Mouse (Mus musculus): ENCODE measurements at regions not wholly inside any gene's neighbourhood (a gene's known extent, or its start where the extent isn't known, plus 50 kb on each side); places are given as distances from the start of the nearest gene placed in this dataset.

DNA sequence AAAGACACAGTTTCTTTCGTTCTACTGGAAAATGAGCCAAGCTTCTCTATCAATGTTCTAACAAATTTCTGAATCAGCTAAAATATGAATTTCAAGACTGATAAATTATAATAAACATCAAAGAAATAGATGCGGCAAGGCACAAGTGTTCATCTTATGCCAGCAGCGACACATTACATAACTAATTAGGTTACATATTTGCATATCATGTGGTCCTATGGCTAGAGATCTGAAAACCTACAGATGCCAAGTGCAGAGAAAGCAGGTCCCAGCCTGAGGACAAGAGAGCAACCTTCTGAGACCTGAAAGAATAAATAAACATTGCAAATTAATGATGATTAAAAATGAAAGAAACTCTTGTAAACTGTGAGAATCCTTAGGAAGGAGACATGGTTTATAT is 201.3 kb upstream of the Tent5a start:
- no peak for DNase-seq (ENCODE audit: low read depth in 2 of 2, low spot score in 2 of 2)

DNA sequence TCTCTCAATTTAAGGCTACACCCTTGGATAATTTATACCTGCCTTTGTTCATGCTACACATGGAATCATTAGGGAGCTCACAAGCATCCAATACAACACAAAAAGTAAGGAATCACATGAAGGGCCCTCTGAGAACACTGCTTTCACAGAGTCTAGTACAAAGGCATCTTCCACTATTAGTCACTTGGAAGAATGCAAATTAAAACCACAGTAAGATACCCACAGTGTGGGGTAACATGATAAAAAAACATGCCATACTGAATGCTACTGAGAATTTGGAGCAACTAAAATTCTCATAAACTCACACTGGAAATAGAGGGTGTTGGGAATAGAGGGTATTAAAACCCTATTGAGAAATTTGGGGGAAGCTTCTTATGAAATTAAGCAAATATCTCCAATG is 197.6 kb upstream of the Tent5a start:
- DNase-seq (ENCODE audit: low read depth in 2 of 2, low spot score in 2 of 2) = no peak

DNA sequence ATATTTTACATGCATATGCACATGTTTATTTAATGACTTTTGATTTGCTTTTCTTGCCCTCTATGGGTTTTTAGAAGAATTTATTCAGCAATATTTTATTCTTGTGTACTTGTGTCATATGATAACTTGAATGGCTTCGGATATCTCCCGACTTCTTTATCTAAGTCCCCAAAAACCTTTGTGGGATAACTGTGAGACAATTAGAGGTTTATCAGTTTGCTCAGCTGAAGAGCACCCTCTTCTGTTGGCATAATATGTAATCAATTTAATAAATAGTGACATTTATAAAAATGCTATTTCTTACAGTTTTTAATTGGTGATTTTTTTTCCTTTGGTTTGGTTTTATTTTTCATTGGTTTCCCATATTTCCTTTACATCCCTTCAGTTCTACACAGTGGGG is 194.2 kb upstream of the Tent5a start:
- DNase-seq (ENCODE audit: low read depth in 2 of 2, low spot score in 2 of 2) = no peak

DNA sequence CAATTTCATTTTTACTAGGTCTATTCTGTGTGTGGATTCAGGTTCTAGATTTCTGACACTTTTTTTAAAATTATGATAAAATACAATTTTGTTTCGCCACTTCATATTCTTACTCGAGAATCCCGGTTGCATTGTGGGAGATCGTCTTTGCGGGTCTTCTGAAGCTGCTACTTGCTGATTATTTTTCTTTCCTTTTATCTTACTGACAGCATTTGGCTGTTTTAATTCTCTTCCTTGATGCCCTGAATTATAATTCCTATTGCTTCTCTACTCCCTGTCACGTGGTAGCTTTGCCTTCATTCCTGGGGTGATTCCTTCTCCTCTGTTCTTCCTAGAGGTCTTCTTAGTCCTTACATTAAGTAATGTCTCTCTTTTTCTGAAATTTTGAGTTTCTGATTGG is 193.8 kb upstream of the Tent5a start:
- no peak for DNase-seq (ENCODE audit: low read depth in 2 of 2, low spot score in 2 of 2)

DNA sequence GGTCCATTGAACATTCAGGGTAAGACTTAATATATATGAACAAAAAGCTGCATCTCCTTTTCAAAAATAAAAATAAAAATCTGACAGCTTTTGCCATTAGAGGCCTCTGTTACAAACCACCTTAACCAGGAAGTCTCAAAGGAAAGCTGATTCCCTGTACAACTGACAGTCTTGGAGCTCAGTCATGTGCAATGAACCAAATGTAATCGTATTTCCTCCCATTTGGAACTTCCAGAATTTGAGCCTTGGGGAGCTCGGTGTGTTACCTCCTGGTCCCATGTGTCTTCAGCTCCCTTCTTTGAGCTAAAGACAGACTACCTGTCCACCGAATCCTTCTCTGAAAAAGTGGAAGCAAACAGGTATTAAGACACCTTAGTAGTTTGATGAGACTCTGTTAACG is 171.9 kb upstream of the Tent5a start:
- DNase-seq (ENCODE audit: low read depth in 2 of 2, low spot score in 2 of 2) = no peak

DNA sequence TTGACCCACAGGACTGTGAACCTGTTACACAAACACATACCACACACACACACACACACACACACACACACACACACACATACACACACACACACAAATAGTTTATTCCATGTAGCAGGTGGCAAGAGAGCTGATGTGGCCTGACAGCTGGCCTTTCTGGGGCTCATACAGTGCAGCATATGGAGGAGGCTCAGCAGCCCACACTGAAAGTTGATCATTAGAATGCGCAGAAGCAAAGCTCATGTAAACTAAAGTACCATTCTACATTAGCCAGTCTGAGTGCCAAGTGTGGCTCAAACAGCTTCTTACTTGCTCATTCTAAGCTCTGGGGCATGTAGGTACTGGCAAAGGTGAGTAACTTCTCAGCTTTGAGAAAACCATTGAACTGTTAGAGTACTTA is 170.2 kb upstream of the Tent5a start:
- no peak for DNase-seq (ENCODE audit: low read depth in 2 of 2, low spot score in 2 of 2)

DNA sequence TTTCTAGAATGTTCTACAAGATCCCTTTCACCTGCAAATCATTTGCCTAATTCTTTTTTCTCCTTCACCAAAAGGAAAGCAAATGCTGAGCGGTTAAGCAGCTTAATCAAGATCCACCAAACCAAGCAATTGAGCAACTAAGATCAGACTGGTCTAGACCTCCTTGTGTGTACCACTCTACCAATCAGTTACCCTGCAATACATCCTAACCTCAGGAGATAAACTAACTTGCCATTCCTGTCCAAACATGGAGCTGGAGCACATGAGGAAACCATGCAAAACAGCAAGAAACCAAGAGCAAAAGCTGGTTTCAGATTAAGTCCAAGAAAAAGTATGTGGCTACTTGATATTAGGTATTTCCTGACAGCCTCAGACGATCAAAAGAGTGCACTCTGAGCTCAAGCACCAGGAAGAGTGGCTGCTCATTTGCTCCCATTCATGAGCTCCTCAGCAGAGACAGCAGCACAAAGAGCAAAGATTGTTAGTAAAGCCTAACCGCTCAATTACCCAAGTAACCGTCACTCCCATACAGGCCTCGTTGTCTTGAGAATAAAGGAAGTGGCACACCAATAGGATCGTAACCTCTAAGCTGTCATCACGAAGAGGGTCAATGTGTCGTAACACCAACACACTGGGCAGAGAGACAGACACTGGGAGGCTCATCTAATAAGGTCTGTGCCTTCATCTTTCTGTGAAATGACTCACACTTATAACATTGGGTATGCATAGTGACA is 169.5 kb upstream of the Tent5a start:
- DNase-seq (ENCODE audit: low read depth in 2 of 2, low spot score in 2 of 2) = no peak

DNA sequence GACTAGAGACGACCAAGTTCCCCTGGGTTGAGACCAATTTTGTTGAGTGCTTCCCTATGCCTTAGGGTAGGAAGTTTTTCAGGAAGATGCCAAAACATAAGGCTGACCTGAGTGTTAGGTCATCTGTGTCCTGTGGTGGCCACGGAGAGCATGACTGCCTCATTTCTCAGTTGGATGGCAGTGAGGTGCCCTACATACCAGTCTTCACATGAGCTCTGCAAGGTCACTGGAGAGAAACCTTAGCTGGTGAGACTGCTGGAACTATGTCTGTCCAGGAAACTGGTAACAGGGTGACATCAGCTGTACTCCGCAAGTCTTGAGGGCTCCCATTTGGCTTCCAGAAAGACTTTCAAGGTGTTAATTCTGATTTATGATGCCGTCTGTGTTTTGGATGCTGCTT is 167.9 kb upstream of the Tent5a start:
- no peak for DNase-seq (ENCODE audit: low read depth in 2 of 2, low spot score in 2 of 2)

DNA sequence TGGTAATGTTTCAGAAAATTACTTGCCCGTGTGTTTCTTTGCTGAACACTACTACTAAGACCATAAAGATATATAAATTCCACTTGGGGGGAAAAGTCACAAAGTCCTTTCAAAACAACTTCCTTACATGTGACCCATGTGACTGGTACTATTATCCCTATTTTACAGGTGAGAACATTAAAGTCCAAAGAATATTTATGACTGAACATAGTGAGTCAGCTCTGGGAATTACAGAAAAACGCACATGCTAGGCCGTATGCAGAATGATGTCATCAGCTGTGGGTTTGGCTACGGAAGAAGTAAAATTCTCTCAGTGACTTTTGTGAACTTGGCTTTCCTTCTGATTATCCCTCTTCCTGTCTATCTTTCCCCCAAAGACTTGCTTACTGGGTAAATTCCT is 166.6 kb upstream of the Tent5a start:
- DNase-seq (ENCODE audit: low read depth in 2 of 2, low spot score in 2 of 2) = no peak

DNA sequence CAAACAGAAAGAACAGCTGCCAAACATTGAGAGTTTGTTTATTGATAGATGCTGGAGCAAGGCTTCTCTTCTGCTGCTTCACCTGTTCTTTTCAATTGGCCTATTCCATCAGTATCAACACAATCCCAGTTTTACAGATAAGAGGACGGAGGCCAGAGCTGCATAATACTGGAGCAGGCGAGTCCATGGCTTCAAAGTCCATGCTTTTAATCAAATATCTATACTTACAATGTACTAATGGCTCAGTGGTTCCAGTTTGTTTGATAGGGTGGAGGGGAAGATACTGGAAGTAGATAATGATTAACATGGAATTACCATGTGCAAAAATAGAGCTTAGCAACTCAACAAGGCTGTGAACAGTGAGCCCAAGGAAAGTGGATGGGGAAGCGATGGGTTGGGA is 163.2 kb upstream of the Tent5a start:
- no peak for DNase-seq (ENCODE audit: low read depth in 2 of 2, low spot score in 2 of 2)

DNA sequence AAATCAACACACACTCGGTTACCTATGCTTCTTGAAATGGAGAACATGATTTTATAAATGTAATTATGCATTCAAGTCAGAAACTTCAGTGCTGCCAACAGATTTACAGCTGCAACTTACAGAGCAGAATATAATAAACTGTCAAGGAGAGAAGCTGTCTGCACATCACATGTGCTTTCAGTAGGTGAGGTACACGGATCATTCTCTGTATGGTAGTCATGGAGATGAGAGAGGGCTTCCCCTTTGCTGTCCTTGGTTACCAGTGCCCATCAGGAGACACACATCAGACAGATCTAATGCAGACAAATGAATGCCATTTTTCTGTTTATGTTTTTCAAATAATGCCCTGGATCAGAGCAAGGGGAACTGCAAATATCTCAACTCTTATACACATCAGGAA is 160.8 kb upstream of the Tent5a start:
- no peak for DNase-seq (ENCODE audit: low read depth in 2 of 2, low spot score in 2 of 2)

DNA sequence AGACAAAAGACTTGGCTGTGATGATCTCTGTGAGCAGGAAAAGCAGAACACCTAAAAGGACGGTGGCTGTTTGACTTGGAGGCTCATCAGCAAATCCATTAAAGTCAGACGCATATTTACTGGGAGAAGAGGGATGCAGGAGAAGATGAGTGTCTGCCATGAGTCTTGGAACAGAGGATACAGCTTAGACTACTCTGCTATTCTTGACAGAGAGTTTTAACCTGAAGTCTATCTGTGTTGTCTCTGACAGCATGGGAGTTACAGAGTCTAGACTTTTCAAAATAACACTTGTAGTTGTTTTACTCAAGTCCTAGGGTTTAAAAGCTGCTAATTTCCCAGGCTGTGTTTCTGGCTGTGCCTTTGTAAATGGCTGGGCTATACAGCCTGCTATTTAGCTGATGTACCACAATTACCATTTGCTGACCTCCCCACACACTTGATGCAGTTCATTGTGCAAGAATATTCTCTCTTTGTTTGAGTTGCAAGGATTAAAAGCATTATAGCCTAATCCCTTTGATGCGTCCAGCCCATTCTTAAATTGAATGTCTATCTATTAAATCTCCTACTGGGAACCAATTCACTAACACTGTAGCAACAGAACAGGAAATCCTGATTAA is 160.0 kb upstream of the Tent5a start:
- no peak for DNase-seq (ENCODE audit: low read depth in 2 of 2, low spot score in 2 of 2)

DNA sequence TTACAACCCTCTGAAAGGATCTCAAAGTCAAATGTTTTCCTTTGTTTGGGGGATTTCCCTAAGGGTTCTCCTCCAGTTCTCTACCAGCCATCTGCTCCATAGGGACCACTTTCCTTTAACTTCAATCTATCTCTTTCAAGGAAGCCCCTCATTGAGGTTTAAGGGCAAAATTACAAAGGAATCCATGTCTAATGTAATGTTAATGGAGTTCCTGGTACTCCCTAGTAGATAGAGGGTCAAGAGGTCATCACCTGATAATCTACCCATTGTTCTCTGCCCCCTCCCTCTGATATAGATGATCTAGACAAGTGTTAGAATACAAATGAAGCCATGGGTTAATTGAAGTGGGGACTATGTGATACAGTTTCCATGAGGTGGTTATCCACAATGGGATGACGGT is 158.6 kb upstream of the Tent5a start:
- no peak for DNase-seq (ENCODE audit: low read depth in 2 of 2, low spot score in 2 of 2)

DNA sequence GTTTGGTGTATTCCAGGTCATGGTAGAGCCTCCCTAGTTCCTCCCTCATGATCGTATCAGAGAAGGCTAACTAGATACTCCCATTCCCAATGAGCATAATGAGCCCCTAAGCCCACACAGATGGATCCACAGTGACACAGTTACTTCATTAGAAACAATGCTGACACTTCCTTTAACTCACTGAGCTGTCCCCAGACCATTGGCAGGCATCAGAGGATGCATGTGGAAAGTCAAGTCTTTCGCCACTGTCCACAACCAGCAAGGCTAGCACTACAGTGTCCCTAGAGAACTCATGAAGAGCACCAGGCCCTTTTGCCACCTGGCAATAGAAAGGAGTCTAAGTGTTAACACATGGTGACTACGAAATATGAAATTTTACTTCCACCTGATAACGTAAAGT is 156.1 kb upstream of the Tent5a start:
- DNase-seq (ENCODE audit: low read depth in 2 of 2, low spot score in 2 of 2) = no peak

DNA sequence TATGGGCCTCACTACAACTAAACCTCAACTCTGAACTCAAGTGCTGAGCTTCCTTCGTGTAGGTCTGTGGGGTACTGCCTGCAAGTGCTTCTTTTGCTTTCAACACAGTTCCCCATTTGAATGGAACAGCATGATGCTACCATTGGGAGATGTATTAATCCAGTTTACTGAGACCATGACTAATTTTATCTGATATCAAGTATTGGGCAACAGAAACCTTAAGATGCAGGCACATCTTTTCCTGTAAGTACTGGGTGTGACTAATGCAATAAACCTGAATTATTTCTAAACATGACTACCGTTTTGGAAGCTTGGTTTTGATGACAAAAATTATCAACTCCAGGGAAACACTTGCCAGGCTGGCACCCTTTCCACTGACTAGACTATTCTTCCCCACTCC is 153.4 kb upstream of the Tent5a start:
- no peak for DNase-seq (ENCODE audit: low read depth in 2 of 2, low spot score in 2 of 2)

DNA sequence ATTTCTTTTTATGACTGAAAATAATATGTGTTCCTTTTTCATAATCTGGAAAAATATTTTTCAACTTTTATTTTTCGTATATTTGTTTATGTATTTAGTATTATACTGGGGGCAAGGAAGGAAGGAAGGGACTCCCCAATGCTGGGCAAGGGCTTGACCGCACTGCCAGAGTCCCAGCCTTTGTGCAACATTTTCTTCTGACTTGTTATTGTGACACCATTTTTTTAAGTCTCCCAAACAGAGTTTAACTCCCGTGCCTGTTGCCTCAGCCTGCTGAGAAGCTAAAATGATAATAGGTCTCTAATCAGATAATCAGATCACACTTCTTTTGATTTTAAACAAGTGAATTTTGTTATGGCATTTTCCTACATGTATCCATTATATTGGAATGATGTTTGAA is 148.1 kb upstream of the Tent5a start:
- DNase-seq (ENCODE audit: low read depth in 2 of 2, low spot score in 2 of 2) = no peak

DNA sequence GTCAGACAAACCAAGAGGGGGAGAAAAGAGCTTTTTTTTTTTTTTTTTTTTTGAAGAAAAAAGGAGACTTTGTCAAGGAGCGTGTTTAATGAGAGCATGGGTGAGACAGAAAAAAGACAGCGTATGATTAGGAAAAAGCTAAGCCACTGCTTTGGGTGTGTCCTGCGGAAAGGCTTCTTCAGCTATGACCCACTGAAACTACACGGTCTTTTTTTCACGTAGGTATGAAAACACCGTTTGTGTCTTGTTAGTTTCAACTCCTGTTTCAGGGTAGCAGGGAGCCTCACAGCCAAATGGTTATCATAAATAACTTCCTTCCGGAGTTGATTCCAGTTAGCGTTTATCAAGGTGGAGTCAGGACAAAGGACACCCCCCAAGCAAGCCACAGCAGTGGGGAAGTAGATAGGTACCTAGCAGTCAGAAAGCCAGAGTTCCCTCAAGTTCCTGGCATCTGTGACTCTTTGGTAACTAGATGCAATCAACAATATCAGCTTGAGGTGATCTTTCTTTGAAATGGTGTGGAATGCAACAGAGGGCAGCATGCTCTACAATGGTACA is 143.2 kb upstream of the Tent5a start:
- no peak for DNase-seq (ENCODE audit: low read depth in 2 of 2, low spot score in 2 of 2)

DNA sequence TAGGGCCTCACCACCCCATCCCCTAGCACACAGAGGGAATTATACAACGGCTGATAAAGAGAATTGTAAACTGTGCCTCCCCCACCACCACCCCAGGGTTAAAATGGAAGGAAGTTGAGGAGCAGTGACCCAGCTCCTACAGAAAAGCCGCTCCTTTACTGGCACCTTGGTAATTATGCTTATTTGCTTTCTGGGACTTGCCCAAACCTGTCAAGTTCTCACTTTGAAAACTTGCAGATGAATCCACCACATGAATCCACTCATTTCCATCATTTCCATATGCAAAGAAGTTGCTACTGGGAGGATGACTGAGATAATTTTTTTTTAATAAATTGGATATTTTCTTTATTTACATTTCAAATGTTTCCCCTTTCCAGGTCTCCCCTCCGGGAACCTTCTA is 142.1 kb upstream of the Tent5a start:
- no peak for DNase-seq (ENCODE audit: low read depth in 2 of 2, low spot score in 2 of 2)

DNA sequence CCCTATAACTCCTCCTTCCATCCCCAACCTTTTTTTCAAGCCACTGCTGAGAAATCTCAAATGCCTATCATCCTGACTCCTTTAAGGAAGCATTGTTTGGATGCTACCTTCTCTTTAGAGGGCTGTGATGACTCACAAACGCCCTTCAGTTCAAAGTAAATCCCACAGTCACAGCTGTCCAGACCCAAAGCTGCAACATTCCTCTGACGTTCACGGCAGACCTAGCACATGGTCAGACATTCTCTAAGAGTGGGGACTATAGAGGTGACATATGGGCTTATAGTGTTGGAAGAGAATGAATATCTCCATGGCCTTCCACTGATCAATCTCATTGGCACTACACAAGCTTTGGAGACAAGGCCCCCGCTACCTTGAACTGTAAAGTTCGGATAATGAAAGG is 139.5 kb upstream of the Tent5a start:
- no peak for DNase-seq (ENCODE audit: low read depth in 2 of 2, low spot score in 2 of 2)

DNA sequence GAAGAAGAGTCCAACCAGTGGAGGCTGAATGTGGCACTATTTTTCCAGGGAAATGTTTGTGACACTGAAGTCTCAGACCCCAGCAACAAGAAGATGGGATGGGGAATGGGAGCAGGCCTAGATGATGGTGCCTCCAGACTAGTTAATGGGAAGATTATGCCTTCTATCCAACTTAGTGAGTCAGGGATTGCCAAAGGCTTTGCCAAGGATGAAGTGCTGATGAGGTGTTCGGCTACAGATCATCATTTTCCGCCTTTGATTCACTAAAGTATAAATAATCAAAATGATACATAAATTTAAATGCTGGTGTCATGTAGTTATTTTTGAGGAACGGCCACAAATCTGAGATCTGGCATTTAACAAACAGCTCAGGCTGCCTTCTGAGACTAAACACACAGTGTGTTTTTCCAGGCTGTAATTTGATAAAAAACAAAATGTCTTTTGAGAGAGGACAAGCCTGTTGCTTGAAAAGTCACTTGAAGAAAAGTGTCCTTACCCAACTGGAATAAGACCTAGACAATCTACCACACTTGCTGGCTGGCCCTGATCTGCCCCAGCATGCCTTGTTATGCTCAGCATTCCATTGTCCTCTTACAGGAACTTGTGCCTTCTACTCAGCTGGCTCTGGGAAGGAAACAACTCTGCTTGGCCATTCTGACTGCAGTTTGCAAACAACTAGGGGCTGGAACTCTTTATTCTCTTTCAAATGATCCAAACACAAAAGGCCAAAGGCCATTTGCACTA is 132.1 kb upstream of the Tent5a start:
- no peak for DNase-seq (ENCODE audit: low read depth in 2 of 2, low spot score in 2 of 2)

DNA sequence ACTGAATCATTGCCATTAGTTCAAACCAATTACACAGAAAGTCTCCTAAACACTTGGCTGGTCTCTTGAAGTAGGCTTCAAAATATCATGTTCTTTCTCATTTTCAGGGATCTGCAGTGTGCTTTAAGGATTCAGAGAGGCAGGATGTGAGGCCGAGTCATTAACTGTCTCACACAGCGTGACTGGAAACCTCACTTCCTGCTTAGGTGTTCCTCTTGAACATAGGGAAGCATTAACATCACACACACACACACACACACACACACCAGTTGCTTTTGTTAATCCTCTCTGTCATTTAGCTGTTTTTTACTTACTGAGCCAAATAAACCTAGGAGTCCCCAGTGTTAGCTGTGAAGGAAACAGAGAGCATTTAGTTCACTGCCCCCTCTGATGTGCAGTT is 131.2 kb upstream of the Tent5a start:
- no peak for DNase-seq (ENCODE audit: low read depth in 2 of 2, low spot score in 2 of 2)

DNA sequence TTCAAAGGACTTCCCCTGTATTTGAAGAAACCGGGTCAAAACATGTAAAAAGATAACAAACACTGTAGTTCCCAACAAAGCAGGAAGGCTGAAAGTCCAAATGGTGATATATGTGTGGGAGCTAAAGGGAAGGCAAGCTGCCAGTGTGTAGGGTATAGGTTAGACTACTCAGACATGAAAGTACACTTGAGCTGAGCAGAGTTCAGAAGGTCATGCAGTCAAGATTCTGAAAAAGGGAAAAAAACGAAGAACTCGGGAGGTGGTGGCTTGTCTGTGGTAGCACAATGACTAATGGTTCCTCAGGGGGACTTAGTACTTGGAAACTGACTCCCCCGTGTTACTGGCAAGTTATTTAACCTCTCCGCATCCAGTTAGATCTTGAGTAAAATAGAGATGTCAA is 130.3 kb upstream of the Tent5a start:
- no peak for DNase-seq (ENCODE audit: low read depth in 2 of 2, low spot score in 2 of 2)

Data from CD8-positive naive resting alpha-beta T cell, adult 2 months (primary cell).